Mouse (Mus musculus) layer of hippocampus, adult 2 months (tissue): ENCODE measurements around the gene Tnnt3. TPM values are rescaled to one million over a fixed set of nuclear protein-coding genes. Genes with fewer than 3 reads are reported as not detected.

Source experiments
- DNase-seq, 2 experiments: peaks; one replicate each; pipeline ENCODE4 v3.0.0; 2022; ENCODE audit warnings: low spot score in 2 of 2
- H3K27ac ChIP-seq: fragments of 200-600 bp; 2 replicates; pipeline ENCODE4 v1.8.1; 2022
- H3K4me3 ChIP-seq: fragments of 200-600 bp; 2 replicates; pipeline ENCODE4 v1.8.1; 2022; ENCODE audit warnings: mild to moderate bottlenecking
- CTCF ChIP-seq: fragments of 200-600 bp; conservative IDR thresholded peaks from 2 replicates; pipeline ENCODE4 v1.8.1; 2022; ENCODE audit warnings: antibody characterized with exemption, mild to moderate bottlenecking, moderate library complexity
- total RNA-seq, 2 experiments: library from RNA; stranded (reverse); gene quantifications; 2 replicates each; pipeline ENCODE4 v1.2.3; 2021

Gene Tnnt3
- total RNA-seq, 2 experiments from 2014 or later: not detected

DNA sequence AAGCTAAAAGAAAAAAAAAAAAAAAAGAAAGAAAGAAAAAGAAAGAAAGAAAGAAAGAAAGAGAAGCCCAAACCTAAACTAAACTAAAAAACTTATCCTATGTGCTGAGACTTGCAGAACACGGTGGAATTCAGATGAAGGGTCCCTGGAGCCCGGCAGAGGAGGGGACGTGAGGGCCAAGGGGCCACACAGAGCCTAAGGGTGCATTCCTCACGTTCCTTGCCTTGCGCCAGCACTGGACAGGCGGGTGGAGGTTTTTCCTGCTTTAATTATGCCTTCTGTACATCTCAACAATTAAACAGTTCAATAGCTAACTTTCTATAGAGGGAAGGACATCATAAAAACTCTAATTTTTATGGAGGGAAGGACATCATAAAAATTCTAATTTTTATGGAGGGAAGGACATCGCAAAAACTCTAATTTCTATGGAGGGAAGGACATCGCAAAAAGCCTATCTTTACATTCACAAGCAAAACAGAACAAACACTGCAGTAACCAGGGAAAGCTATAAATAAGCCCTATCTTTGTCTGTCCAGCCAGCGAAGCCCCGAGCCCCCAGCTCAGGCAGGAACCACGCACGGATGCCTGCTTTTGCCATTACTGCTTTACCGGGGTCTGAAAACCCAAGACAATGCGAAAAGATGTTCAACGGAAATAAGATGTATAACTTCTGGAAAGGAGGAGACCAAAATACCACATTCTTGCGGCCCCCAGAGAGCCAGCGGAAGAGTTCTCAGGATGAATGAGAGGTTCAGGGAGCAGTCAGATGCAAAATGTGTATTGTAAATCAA is 24.8 kb downstream of the Tnnt3 start:
- Histone ChIP-seq H3K4me3 (no peak overlapping the region), H3K27ac (no peak overlapping the region)
- DNase-seq: no peak
- no peak for TF ChIP-seq CTCF

DNA sequence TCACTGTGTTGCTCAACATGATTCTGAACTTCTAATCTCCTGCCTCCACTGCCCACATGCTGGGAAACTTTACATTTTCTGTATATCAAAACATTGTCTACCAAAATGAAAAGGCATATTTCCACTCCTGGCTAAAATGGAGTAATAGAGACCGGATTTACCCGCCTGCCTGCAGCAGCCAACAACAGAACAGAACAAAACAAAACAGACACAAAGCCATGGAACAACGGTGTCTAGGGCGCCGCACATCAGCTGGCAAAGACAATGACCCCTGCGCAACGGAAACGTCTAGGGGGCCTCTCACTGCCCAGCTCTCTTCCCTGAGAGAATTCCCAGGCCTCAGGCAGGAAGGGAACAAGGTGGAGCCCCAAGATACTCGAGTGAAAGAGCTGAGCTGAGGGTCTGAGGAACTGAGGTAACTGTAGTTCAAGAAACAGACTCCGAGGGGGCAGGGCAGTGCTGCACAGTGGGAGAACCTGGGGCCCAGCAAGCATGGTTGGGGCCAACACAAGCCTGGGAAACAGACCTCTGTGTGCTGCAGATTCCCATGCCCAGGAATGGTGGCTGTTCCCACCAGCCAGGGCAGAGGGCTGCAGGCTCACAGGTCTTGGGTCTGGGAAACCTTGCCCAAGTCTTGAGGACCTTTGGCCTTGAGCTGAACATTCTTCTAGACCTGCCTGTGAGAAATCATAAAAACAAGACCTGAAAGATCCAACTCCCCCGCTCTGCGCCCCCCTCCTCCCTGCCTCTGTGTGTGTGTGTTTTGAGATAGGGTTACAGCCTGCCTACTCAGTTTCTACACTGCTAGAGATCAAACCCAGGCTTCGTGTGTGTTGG is 26.9 kb downstream of the Tnnt3 start:
- TF ChIP-seq CTCF: no peak

DNA sequence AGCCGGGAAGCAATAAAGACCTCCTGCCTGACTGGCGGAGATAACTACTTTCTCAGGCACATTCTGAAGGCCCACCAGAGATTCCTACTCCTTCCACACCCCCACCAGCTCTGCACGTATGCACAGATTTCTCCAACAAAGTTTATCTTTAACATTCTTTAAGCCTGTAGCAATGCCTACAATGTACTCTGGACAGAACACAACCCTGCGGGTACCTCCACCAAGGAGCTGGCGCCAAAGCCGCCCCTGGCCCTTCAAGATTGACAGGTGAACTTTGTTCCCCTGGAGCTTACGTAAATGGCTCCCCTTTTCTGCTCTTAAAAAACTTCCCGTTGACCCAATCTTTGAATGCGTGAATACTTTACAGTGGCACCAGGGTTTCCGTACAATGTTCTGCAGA is 30.7 kb downstream of the Tnnt3 start:
- no peak for DNase-seq
- TF ChIP-seq CTCF: no peak
- Histone ChIP-seq H3K4me3 (no peak overlapping the region), H3K27ac (no peak overlapping the region)

More for the DNA sequence above, 26.9 kb downstream of the Tnnt3 start:
- Histone ChIP-seq H3K4me3 (no peak overlapping the region), H3K27ac (no peak overlapping the region)
- DNase-seq: no peak

DNA sequence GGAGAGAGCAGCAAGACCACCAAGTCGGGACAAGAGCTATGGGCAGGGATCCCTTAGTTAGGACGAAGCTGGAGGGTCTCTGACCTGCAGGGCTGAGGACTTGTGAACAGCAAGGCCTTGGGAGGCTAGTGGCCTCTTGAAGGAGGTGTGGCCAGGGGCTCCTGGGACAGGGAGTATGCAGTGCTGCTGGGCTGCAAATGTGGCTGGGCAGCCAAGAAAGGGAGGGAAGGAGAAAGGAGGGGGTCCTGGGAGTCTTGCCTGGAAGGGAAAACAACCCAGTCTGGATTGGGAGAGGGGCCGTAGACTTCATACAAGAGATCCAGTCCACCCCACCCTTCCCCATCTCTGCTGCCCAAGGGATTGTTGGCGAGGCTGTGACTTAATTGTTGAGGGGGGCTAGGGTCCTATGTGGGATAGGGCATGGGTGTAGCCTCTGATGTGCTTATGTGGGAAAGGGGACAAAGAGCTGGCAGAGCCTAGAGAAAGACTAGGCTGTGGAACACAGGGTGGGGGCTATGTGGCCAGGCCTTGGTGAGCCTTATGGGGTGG is 33.4 kb downstream of the Tnnt3 start:
- TF ChIP-seq CTCF: no peak
- Histone ChIP-seq H3K4me3 (no peak overlapping the region), H3K27ac (no peak overlapping the region)
- no peak for DNase-seq

DNA sequence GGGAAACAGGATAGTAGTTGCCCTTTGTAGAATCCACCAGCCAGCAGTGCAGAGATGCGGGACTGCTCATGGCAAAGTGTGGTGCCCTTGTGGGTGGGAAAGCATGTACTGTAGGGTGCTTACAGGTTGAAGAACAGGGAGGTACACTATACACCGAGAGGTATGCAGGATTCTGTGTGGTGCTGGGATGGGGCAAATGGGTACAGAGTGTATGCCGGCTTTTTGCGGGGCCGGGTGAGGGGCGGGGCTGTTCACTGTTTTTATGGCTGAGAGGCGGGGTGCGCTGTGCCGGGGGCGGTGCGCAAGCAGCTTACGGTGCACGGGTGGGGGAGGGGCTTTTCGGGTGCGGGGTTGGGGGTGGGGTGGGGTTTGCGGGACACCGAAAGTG is 34.0 kb downstream of the Tnnt3 start, which contains the start of gene Mrpl23:
Gene Mrpl23, plus strand, starts transcription at position 16 of the 388 bp plus-strand sequence.
- TF ChIP-seq CTCF: no peak
- Histone ChIP-seq H3K4me3 (peak within 1 kb of the TSS; percentile 77), H3K27ac (peak within 1 kb of the TSS; percentile 90)
- no peak for DNase-seq

DNA sequence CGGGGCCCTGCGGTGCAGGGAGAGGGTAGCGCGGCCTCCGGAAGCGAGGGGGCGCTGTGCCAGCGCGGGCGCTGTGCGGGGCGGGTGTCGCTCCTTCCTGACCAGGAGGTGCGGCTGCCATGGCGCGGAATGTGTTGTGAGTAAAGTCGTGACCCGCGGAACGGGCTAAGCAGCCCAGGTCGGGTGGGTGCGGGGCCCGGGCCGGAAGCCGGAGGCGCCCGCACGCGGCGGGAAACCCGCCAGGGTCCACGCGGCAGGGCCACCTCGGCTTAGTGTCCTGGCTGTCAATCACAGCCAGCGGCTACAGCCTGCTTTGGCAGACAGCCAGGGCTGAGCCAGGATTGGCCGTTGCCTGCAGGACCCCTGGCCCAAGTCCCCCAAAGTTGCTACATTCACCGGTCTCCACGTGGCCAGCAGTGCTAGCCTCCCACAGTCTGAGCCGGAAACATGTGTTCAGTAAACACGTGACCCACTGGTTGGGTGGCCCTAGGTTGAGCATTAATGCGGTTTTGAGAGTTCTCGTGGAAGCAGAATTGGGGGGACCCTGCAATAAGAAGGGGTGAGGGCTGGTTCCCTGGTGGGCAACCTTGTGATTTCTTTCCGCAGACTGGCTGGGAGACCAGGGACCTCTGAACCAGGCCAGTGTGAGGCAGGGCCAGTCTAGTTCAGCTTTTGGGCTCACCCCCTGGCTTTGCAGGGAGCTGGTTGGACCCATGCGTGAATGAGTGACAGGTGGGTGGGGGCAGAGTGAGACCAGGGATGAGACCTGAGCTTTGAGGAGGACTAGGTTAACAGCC is 34.6 kb downstream of the Tnnt3 start:
- peak overlapping the region; percentile 77 for H3K4me3 ChIP-seq
- H3K27ac ChIP-seq: peak overlapping the region; percentile 90
- DNase-seq: peak; percentile 66 to 87
- peak; percentile 95 for TF ChIP-seq CTCF

DNA sequence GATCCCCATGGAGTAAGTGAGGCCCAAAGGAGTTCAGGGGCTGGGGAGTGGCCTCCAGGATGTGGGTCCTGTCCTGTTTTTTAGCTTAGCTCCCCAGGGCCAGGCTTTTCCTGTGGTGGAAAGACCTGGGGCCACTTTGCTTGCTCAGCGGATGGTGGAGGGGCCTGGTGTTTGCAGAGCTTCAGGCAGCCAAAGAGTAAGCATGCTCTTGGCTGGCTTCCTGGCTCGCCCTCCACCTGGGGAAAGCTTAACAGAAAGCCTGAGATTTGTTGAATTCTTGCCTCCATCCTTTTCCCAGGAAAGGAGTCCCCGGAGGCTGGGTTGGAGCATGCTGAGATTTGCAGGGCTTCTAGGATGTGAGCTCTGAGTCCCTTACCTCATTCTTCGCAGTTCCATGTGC is 36.5 kb downstream of the Tnnt3 start:
- Histone ChIP-seq H3K4me3 (no peak overlapping the region), H3K27ac (no peak overlapping the region)
- TF ChIP-seq CTCF: no peak
- DNase-seq: no peak

DNA sequence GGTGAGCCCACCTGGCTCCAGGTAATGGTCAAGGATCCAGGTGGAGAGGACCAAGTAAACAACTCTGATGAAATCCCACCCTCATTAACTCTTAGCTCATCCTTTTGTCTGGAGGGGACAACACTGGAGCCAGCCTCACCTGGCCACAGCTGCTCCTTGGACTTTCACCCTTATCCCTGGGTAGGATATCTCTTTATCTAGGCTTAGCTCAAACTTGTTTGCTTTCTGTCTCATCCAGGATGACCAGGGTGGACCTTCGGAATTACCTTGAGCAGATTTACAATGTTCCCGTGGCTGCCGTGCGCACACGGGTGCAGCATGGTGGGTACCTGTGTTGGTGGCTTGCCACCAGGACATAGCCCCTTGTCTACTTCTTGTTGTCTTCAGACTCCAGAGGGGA is 37.2 kb downstream of the Tnnt3 start:
- no peak for TF ChIP-seq CTCF
- H3K27ac ChIP-seq: no peak overlapping the region
- DNase-seq: no peak
- H3K4me3 ChIP-seq: no peak overlapping the region

DNA sequence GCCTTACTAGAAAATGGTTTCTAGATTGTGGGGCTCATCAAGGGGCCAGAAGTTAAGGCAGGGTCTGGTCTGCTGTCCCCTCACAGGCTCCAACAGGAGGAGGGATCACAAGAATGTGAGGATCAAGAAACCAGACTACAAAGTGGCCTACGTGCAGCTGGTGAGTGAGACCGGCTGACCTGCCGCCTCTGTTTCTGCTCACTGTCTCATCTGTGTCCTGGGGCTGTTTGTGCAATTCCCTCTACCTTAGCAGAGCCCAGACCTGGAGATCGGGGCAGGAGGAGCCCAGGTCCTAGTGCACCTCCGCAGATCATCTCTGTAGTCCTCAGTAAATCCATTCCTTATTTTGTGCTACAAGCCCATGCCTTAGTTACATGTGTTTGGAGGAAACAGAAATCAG is 38.5 kb downstream of the Tnnt3 start:
- TF ChIP-seq CTCF: no peak
- Histone ChIP-seq H3K4me3 (no peak overlapping the region), H3K27ac (no peak overlapping the region)
- no peak for DNase-seq

DNA sequence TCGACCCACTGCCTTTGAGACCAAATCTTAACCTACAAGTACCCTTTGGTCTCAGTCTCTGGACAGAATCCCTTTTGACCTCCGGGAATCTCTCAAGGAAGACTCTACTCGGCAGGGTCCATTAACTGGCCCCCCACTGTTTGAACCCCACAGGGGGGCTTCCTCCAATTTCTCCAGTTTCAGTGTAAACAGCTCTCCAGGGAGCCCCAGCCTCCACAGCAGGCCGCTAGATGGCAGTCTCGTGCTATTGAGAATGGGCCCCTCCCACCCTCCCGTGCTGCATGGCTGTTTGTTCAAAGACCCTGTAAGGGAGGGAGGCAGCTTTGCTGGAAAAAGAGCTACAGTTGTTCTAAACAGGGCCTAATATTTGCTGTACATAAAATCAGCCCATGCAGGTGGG is 39.2 kb downstream of the Tnnt3 start:
- TF ChIP-seq CTCF: peak; percentile 99
- DNase-seq: peak; percentile 28 to 72
- Histone ChIP-seq H3K4me3 (no peak overlapping the region), H3K27ac (no peak overlapping the region)

DNA sequence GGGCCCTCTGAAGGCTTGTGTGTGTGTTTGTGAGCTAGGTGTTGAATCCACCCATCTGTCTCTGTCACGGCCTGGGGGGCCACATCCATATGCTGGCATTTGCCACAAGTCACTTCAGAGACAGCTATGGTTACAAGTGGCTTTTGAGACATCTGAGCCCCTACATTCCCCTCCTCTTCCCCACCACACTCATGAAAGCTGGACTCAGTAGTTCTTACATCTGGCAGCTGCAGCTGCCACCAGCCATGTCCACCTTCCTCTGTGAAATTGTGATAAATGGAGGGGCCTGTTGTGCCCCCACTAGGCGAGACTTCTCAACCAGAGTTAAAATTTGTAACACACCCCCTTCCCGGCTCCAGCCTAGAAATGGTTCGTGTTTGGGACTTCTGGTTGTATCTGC is 39.7 kb downstream of the Tnnt3 start:
- no peak overlapping the region for H3K27ac ChIP-seq
- TF ChIP-seq CTCF: no peak
- DNase-seq: no peak
- no peak overlapping the region for H3K4me3 ChIP-seq

DNA sequence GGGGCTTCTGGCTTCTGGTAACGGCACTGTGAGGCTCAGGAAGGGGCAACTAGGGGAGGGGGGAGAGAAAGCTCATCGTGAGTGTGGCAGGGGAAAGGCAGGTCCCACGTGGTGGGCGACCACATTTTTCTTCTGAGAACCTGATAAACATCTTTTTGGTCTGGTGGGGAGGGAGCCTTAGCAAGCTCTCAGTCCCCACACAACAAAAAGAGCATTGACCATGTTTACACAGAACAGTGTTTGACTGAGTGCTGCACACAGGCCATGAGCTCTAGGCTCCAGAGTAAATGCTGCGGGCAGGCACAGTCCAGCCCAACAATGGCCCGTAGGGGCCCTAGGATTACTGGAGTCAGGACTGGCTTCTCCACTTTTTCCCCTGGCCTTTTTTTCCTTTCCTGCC is 40.1 kb downstream of the Tnnt3 start:
- TF ChIP-seq CTCF: no peak
- Histone ChIP-seq H3K4me3 (no peak overlapping the region), H3K27ac (no peak overlapping the region)
- DNase-seq: no peak
